Mouse (Mus musculus): ENCODE data around the gene Enpp4.

DNA sequence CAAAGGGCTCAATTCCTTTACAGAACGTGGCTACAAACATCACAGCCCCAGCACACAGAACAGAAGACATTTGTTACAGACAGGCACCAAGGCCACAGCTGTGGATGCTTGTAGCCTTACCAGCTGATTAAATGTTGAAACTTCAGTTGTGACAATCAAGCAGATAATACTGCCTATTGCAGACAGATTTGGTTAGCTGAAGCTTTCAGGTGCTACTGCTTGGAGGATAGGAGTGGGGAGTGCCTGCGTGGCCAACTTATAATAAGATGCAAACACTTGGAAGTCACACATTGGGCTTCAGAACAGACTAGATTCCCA, 27.8 kb downstream of the Enpp4 start:
- TF ChIP-seq CTCF (IDR thresholded peaks at IDR 0.05; ENCODE audit: low read depth, low read length) (no peak), POLR2A (IDR thresholded peaks at IDR 0.05; ENCODE audit: borderline replicate concordance, low read depth, low read length) (no peak)
